Mouse (Mus musculus): Measurements from ENCODE around the gene Hoxa6. TPM values are rescaled to one million over a fixed set of nuclear protein-coding genes. Genes with fewer than 3 reads are reported as not detected.

Gene Hoxa6
- polyA plus RNA-seq, 1 experiment = 0.96 TPM

DNA sequence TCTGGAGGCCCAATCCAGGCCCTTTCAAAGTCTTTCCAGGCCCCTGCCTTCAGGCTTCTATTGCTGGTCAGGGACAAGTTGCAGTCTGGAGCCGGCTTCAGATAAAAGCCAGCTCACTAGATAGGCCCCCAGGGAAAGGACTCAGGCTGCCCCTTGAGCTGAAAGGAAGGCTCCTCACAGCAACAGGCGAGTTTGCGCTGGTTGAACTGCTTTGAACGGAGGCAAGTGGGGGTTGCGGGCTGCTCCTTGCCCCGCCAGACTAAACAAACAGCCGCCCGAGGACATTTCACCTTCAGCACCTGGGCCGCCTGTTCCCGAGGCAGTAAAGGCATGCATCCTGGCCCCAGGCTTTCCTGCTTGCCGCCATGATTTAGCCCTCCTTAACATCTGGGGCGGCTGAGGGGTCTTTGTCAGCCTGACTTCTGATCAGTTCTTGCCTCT is 35.2 kb upstream of the Hoxa6 start:
- no peak for TF ChIP-seq CEBPB (IDR thresholded peaks at IDR 0.05; ENCODE audit: low read depth)
- no peak for TF ChIP-seq CTCF (IDR thresholded peaks at IDR 0.05; ENCODE audit: control insufficient read depth, insufficient read depth, insufficient read length)
- TF ChIP-seq MAX (IDR thresholded peaks at IDR 0.05) = no peak
- no peak for TF ChIP-seq USF1 (IDR thresholded peaks at IDR 0.05; ENCODE audit: low read depth)
- TF ChIP-seq MYOG (IDR thresholded peaks at IDR 0.05; ENCODE audit: control insufficient read depth, extremely low read depth, insufficient read length) = no peak
- TF ChIP-seq FOSL1 (IDR thresholded peaks at IDR 0.05; ENCODE audit: insufficient read depth, low read length, poor library complexity, severe bottlenecking) = no peak
- TF ChIP-seq MYOD1 (IDR thresholded peaks at IDR 0.05; ENCODE audit: control insufficient read depth, insufficient read length, low read depth) = no peak
- Histone ChIP-seq H3K4me3 (ENCODE audit: insufficient read depth, poor library complexity, severe bottlenecking) (peak overlapping the region; percentile 75), H3K27me3 (ENCODE audit: control insufficient read depth, insufficient read depth, insufficient read length) (no peaks in the 10 kb centered on the region)

GRCm38 (mm10) chr6:52242801-52243332 is 34.3 kb upstream of the Hoxa6 start:
- peaks cover 8% of the 10 kb centered on the region for H3K36me3 ChIP-seq (ENCODE audit: control insufficient read depth, insufficient read depth)
- H3K4me3 ChIP-seq (ENCODE audit: insufficient read depth, poor library complexity, severe bottlenecking) = no peak overlapping the region
- H3ac ChIP-seq (ENCODE audit: control insufficient read depth, insufficient read length, low read depth) = no peak overlapping the region
- no peaks in the 10 kb centered on the region for H3K27me3 ChIP-seq (ENCODE audit: control insufficient read depth, insufficient read depth, insufficient read length)
- peaks cover 100% of the 10 kb centered on the region for H3K79me2 ChIP-seq (ENCODE audit: control insufficient read depth, insufficient read depth)
- peaks cover 75% of the 10 kb centered on the region for H3K79me3 ChIP-seq (ENCODE audit: low read depth)
- no peak for TF ChIP-seq MYOD1 (IDR thresholded peaks at IDR 0.05; ENCODE audit: control insufficient read depth, insufficient read length, low read depth)
- no peak for TF ChIP-seq FOSL1 (IDR thresholded peaks at IDR 0.05; ENCODE audit: insufficient read depth, low read length, poor library complexity, severe bottlenecking)
- no peak for TF ChIP-seq CEBPB (IDR thresholded peaks at IDR 0.05; ENCODE audit: low read depth)
- TF ChIP-seq MAX (IDR thresholded peaks at IDR 0.05) = no peak
- TF ChIP-seq MYOG (IDR thresholded peaks at IDR 0.05; ENCODE audit: control insufficient read depth, extremely low read depth, insufficient read length) = no peak
- no peak for TF ChIP-seq USF1 (IDR thresholded peaks at IDR 0.05; ENCODE audit: low read depth)
- no peak for TF ChIP-seq CTCF (IDR thresholded peaks at IDR 0.05; ENCODE audit: control insufficient read depth, insufficient read depth, insufficient read length)

More for the DNA sequence above, 35.2 kb upstream of the Hoxa6 start:
- H3K36me3 ChIP-seq (ENCODE audit: control insufficient read depth, insufficient read depth) = peaks cover 8% of the 10 kb centered on the region
- H3K79me2 ChIP-seq (ENCODE audit: control insufficient read depth, insufficient read depth) = peaks cover 100% of the 10 kb centered on the region
- peak overlapping the region; percentile 66 for H3ac ChIP-seq (ENCODE audit: control insufficient read depth, insufficient read length, low read depth)
- H3K79me3 ChIP-seq (ENCODE audit: low read depth) = peaks cover 70% of the 10 kb centered on the region

DNA sequence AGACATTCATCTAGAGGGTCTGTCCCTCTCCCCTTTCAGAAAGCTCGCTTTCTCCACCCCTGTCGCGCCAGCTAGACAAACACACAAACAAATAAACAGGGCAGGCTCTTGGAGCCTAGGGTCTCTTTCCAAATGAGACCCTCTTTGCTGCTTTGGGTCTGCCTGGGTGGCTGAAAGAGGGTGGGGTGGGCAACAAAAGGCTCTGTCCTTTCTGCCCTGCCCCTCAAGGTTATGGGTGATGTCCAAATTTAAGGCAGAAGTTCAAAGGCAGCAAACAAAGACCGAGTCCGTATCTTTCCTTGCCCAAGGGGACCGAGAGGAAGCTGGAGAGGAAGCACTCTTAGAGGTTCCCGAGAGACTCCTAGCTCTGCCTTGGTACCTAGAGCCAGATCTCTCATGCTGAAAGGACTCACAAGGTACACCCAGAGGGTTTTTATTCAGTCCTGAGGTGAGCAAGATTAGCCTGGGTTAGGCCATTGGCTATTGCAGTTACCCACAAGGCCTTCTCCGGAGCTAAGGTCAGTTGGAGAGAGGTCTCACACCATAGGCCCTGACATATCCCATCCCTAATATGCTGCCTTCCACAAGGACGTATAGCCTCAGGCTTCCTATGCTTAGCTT is 32.6 kb upstream of the Hoxa6 start:
- Histone ChIP-seq H3K4me3 (ENCODE audit: insufficient read depth, poor library complexity, severe bottlenecking) (no peak overlapping the region), H3K79me2 (ENCODE audit: control insufficient read depth, insufficient read depth) (peaks cover 100% of the 10 kb centered on the region), H3K79me3 (ENCODE audit: low read depth) (peaks cover 76% of the 10 kb centered on the region), H3ac (ENCODE audit: control insufficient read depth, insufficient read length, low read depth) (no peak overlapping the region), H3K27me3 (ENCODE audit: control insufficient read depth, insufficient read depth, insufficient read length) (no peaks in the 10 kb centered on the region), H3K36me3 (ENCODE audit: control insufficient read depth, insufficient read depth) (peaks cover 8% of the 10 kb centered on the region)
- TF ChIP-seq MYOD1 (IDR thresholded peaks at IDR 0.05; ENCODE audit: control insufficient read depth, insufficient read length, low read depth) (no peak), FOSL1 (IDR thresholded peaks at IDR 0.05; ENCODE audit: insufficient read depth, low read length, poor library complexity, severe bottlenecking) (no peak), CEBPB (IDR thresholded peaks at IDR 0.05; ENCODE audit: low read depth) (no peak), CTCF (IDR thresholded peaks at IDR 0.05; ENCODE audit: control insufficient read depth, insufficient read depth, insufficient read length) (no peak), MAX (IDR thresholded peaks at IDR 0.05) (no peak), MYOG (IDR thresholded peaks at IDR 0.05; ENCODE audit: control insufficient read depth, extremely low read depth, insufficient read length) (no peak)

- peak within 1 kb of the TSS; percentile 83 for H3ac ChIP-seq (ENCODE audit: control insufficient read depth, insufficient read length, low read depth)
- peaks cover 80% of the 10 kb centered on the region for H3K79me3 ChIP-seq (ENCODE audit: low read depth)
- TF ChIP-seq CEBPB (IDR thresholded peaks at IDR 0.05; ENCODE audit: low read depth) (no peak), USF1 (IDR thresholded peaks at IDR 0.05; ENCODE audit: low read depth) (no peak), MYOG (IDR thresholded peaks at IDR 0.05; ENCODE audit: control insufficient read depth, extremely low read depth, insufficient read length) (no peak), MAX (IDR thresholded peaks at IDR 0.05) (peak; percentile 52), CTCF (IDR thresholded peaks at IDR 0.05; ENCODE audit: control insufficient read depth, insufficient read depth, insufficient read length) (peak; percentile 79), FOSL1 (IDR thresholded peaks at IDR 0.05; ENCODE audit: insufficient read depth, low read length, poor library complexity, severe bottlenecking) (no peak), MYOD1 (IDR thresholded peaks at IDR 0.05; ENCODE audit: control insufficient read depth, insufficient read length, low read depth) (no peak)
- H3K27me3 ChIP-seq (ENCODE audit: control insufficient read depth, insufficient read depth, insufficient read length) = no peaks in the 10 kb centered on the region
- H3K36me3 ChIP-seq (ENCODE audit: control insufficient read depth, insufficient read depth) = peaks cover 8% of the 10 kb centered on the region
- H3K4me3 ChIP-seq (ENCODE audit: insufficient read depth, poor library complexity, severe bottlenecking) = peak within 1 kb of the TSS; percentile 72
- peaks cover 100% of the 10 kb centered on the region for H3K79me2 ChIP-seq (ENCODE audit: control insufficient read depth, insufficient read depth)
These were observed 32.0 kb upstream of the Hoxa6 start, which contains the start of gene Hoxa10 for GRCm38 (mm10) chr6:52240389-52241000. Gene Hoxa10, minus strand, starts transcription at chr6:52240854.

- peaks cover 82% of the 10 kb centered on the region for H3K79me3 ChIP-seq (ENCODE audit: low read depth)
- H3K36me3 ChIP-seq (ENCODE audit: control insufficient read depth, insufficient read depth) = peaks cover 8% of the 10 kb centered on the region
- H3ac ChIP-seq (ENCODE audit: control insufficient read depth, insufficient read length, low read depth) = peak overlapping the region; percentile 83
- peak overlapping the region; percentile 72 for H3K4me3 ChIP-seq (ENCODE audit: insufficient read depth, poor library complexity, severe bottlenecking)
- no peaks in the 10 kb centered on the region for H3K27me3 ChIP-seq (ENCODE audit: control insufficient read depth, insufficient read depth, insufficient read length)
- TF ChIP-seq MAX (IDR thresholded peaks at IDR 0.05) (no peak), CEBPB (IDR thresholded peaks at IDR 0.05; ENCODE audit: low read depth) (no peak), MYOD1 (IDR thresholded peaks at IDR 0.05; ENCODE audit: control insufficient read depth, insufficient read length, low read depth) (no peak), USF1 (IDR thresholded peaks at IDR 0.05; ENCODE audit: low read depth) (no peak), MYOG (IDR thresholded peaks at IDR 0.05; ENCODE audit: control insufficient read depth, extremely low read depth, insufficient read length) (no peak), FOSL1 (IDR thresholded peaks at IDR 0.05; ENCODE audit: insufficient read depth, low read length, poor library complexity, severe bottlenecking) (no peak), CTCF (IDR thresholded peaks at IDR 0.05; ENCODE audit: control insufficient read depth, insufficient read depth, insufficient read length) (no peak)
- H3K79me2 ChIP-seq (ENCODE audit: control insufficient read depth, insufficient read depth) = peaks cover 100% of the 10 kb centered on the region
These were observed 31.3 kb upstream of the Hoxa6 start for GRCm38 (mm10) chr6:52239625-52240388.
